ENCODE assay signal across 8 mouse cellular contexts in the genomic region with DNA sequence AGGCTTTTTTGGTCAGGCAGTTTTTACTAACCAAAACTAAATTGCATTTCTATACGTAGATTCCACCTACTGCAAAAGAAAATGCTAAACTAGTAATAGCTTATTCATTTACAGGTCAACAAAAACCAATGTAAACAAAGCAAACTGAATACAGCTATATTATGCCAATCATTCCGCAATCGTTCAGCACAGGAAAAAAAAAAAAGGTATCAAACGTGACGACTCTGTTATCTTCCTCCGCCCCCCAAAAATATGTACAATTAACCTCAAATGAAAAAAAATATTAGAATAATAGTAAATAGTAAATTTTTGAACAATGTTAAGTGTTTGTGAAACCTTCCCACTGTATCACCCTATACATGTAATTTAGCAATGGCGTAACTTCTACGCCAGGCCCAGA. TPM values are rescaled to one million over a fixed set of nuclear protein-coding genes. Genes with fewer than 3 reads are reported as not detected.
DNase-seq lines count a peak whose midpoint lies in the region; ATAC-seq and TF ChIP-seq lines count a peak whose summit lies in the region.

No protein-coding gene starts in this region.

- H3K4me3 ChIP-seq in heart, embryonic 12.5 days: peak overlapping the region; percentile 96
- peak overlapping the region; percentile 98 for H3K4me3 ChIP-seq in E14TG2a.4 (replicated peaks; ENCODE audit: low read length)
- H3K4me3 ChIP-seq in forebrain, embryonic 16.5 days (replicated peaks; ENCODE audit: low read length): peak overlapping the region; percentile 98
- peak overlapping the region; percentile 98 for H3K4me3 ChIP-seq in liver, postnatal 0 days (ENCODE audit: low read depth, low read length)

- H3K36me3 ChIP-seq in heart, embryonic 12.5 days: no peaks in the 10 kb centered on the region
- peaks cover 42% of the 10 kb centered on the region for H3K36me3 ChIP-seq in E14TG2a.4 (ENCODE audit: insufficient read depth, low read length)
- H3K36me3 ChIP-seq in forebrain, embryonic 16.5 days (ENCODE audit: control insufficient read depth, insufficient read depth): no peaks in the 10 kb centered on the region
- H3K36me3 ChIP-seq in liver, postnatal 0 days (replicated peaks; ENCODE audit: insufficient read depth, low read length): no peaks in the 10 kb centered on the region

- peaks cover 21% of the 10 kb centered on the region for H3K4me1 ChIP-seq in heart, embryonic 12.5 days (replicated peaks)
- H3K4me1 ChIP-seq in E14TG2a.4 (replicated peaks; ENCODE audit: low read depth, low read length): peaks cover 76% of the 10 kb centered on the region
- H3K4me1 ChIP-seq in forebrain, embryonic 16.5 days (replicated peaks; ENCODE audit: control insufficient read depth, insufficient read depth, low read length): peaks cover 32% of the 10 kb centered on the region
- peaks cover 28% of the 10 kb centered on the region for H3K4me1 ChIP-seq in liver, postnatal 0 days (ENCODE audit: insufficient read depth)

- no peaks in the 10 kb centered on the region for H3K9me3 ChIP-seq in heart, embryonic 12.5 days (replicated peaks)
- H3K9me3 ChIP-seq in E14TG2a.4 (ENCODE audit: low read length): no peaks in the 10 kb centered on the region
- no peaks in the 10 kb centered on the region for H3K9me3 ChIP-seq in forebrain, embryonic 16.5 days (ENCODE audit: control insufficient read depth, low read length)
- H3K9me3 ChIP-seq in liver, postnatal 0 days (ENCODE audit: low read length): no peaks in the 10 kb centered on the region

- TF ChIP-seq EP300 in liver, postnatal 0 days (IDR thresholded peaks at IDR 0.05; ENCODE audit: low read depth): no peak

- TF ChIP-seq CTCF in E14TG2a.4 (conservative IDR thresholded peaks at IDR 0.05; ENCODE audit: low read length): no peak
- no peak for TF ChIP-seq CTCF in liver, postnatal 0 days (IDR thresholded peaks at IDR 0.05; ENCODE audit: low read depth)

- peak overlapping the region; percentile 98 for H3K4me2 ChIP-seq in heart, embryonic 12.5 days
- H3K4me2 ChIP-seq in forebrain, embryonic 16.5 days (ENCODE audit: low read length): peak overlapping the region; percentile 76
- peak overlapping the region; percentile 92 for H3K4me2 ChIP-seq in liver, postnatal 0 days (ENCODE audit: low read depth, low read length)

- no peak overlapping the region for H3K27ac ChIP-seq in heart, embryonic 12.5 days (ENCODE audit: poor library complexity, severe bottlenecking)
- H3K27ac ChIP-seq in forebrain, embryonic 16.5 days (ENCODE audit: low read length): no peak overlapping the region
- peak overlapping the region; percentile 87; the same call in 1 of the 2 replicates for H3K27ac ChIP-seq in liver, postnatal 0 days (ENCODE audit: low read depth)

- H3K9ac ChIP-seq in heart, embryonic 12.5 days: peak overlapping the region; percentile 96
- peak overlapping the region; percentile 96 for H3K9ac ChIP-seq in forebrain, embryonic 16.5 days (replicated peaks; ENCODE audit: low read depth, low read length)
- H3K9ac ChIP-seq in liver, postnatal 0 days (replicated peaks): peak overlapping the region; percentile 97

- intact Hi-C loops in heart, postnatal 10 days (cut with DNase I): no loop called here

- no peak for DNase-seq in heart, postnatal 10 days
- DNase-seq in liver, postnatal 0 days: no peak
- no peak for DNase-seq in MN1 (ENCODE audit: low spot score)
- no peak for DNase-seq in natural killer cell, adult 2 months (ENCODE audit: low spot score in 2 of 2)
- DNase-seq in cerebellum, adult 9-11 months: no peak

- 16% methylated on average over 8 of the region's 8 CpGs for WGBS in heart, embryonic 12.5 days
- WGBS in forebrain, embryonic 16.5 days: 15% methylated on average over 8 of the region's 8 CpGs
- 13% methylated on average over 8 of the region's 8 CpGs for WGBS in liver, postnatal 0 days (ENCODE audit: insufficient replicate concordance)

- ATAC-seq in heart, embryonic 12.5 days (ENCODE audit: insufficient number of reproducible peaks, low FRiP score): no peak
- no peak for ATAC-seq in forebrain, embryonic 16.5 days
- ATAC-seq in liver, postnatal 0 days: no peak

- H3K27me3 ChIP-seq in heart, embryonic 12.5 days (replicated peaks): no peaks in the 10 kb centered on the region
- no peaks in the 10 kb centered on the region for H3K27me3 ChIP-seq in E14TG2a.4 (ENCODE audit: insufficient read depth, low read length)
- no peaks in the 10 kb centered on the region for H3K27me3 ChIP-seq in forebrain, embryonic 16.5 days (replicated peaks; ENCODE audit: control insufficient read depth, insufficient read depth, low read length)
- H3K27me3 ChIP-seq in liver, postnatal 0 days (ENCODE audit: insufficient read depth, low read length): no peaks in the 10 kb centered on the region

RNA-seq across cellular contexts. Expression of gene Fem1b, which starts 1.6 kb away (rescaled TPM):
- polyA plus RNA-seq in heart, embryonic 12.5 days (2016; fragmentation: Nextera tagmentation; extraction: Ambion mirVana): 23.4 and 23.9 TPM in 2 replicates
- total RNA-seq in heart, postnatal 10 days (2021): 10 to 100 TPM; 31.3 to 34.9 TPM
- polyA plus RNA-seq in forebrain, embryonic 16.5 days (2015; fragmentation: Nextera tagmentation; extraction: Ambion mirVana): 47.8 and 50.2 TPM in 2 replicates
- 3.7 and 3.8 TPM in 2 replicates for polyA plus RNA-seq in liver, postnatal 0 days (2015; fragmentation: Nextera tagmentation; extraction: Ambion mirVana)

RNA-seq across cellular contexts. Expression of gene Cln6, which starts 28.5 kb away (rescaled TPM):
- 19.6 and 21.6 TPM in 2 replicates for polyA plus RNA-seq in heart, embryonic 12.5 days (2016; fragmentation: Nextera tagmentation; extraction: Ambion mirVana)
- total RNA-seq in heart, postnatal 10 days (2021): 10 to 100 TPM; 19.7 to 23.4 TPM
- polyA plus RNA-seq in forebrain, embryonic 16.5 days (2015; fragmentation: Nextera tagmentation; extraction: Ambion mirVana): 4.6 and 4.9 TPM in 2 replicates
- 9.9 and 10.6 TPM in 2 replicates for polyA plus RNA-seq in liver, postnatal 0 days (2015; fragmentation: Nextera tagmentation; extraction: Ambion mirVana)

RNA-seq across cellular contexts. Expression of gene Calml4, which starts 47.8 kb away (rescaled TPM):
- 0.27 and 0.52 TPM in 2 replicates for polyA plus RNA-seq in heart, embryonic 12.5 days (2016; fragmentation: Nextera tagmentation; extraction: Ambion mirVana)
- total RNA-seq in heart, postnatal 10 days (2021): 1 to 10 TPM; 1.8 to 2.2 TPM
- polyA plus RNA-seq in forebrain, embryonic 16.5 days (2015; fragmentation: Nextera tagmentation; extraction: Ambion mirVana): 4.3 and 6.0 TPM in 2 replicates
- 16.4 and 17.5 TPM in 2 replicates for polyA plus RNA-seq in liver, postnatal 0 days (2015; fragmentation: Nextera tagmentation; extraction: Ambion mirVana)
